Mouse (Mus musculus) spleen, adult 2 months (tissue): ENCODE results near the gene Aqp7. TPM values are rescaled to one million over a fixed set of nuclear protein-coding genes. Genes with fewer than 3 reads are reported as not detected.

Experiments used
- DNase-seq, 2 experiments: peaks; one replicate each; pipeline versions ENCODE4 v3.0.0 to v3.0.0-alpha.2; 2012 to 2021; ENCODE audit warnings: low spot score in 2 of 2, low read depth in 1 of 2
- H3K27ac ChIP-seq: fragments of 200-500 bp; 2 replicates; pipeline ENCODE4 v1.5.1; 2012; ENCODE audit warnings: low read length, inconsistent platforms; ENCODE audit not compliant: insufficient read depth
- H3K27me3 ChIP-seq: fragments of 200-500 bp; 2 replicates; pipeline ENCODE4 v1.6.1; 2012; ENCODE audit warnings: mild to moderate bottlenecking, moderate library complexity, low read length, inconsistent platforms; ENCODE audit not compliant: control insufficient read depth, insufficient read depth
- H3K36me3 ChIP-seq: fragments of 200-500 bp; 2 replicates; pipeline ENCODE4 v1.6.1; 2012; ENCODE audit warnings: mild to moderate bottlenecking, low read length, inconsistent platforms; ENCODE audit not compliant: control insufficient read depth, insufficient read depth
- H3K4me1 ChIP-seq: fragments of 200-500 bp; 2 replicates; pipeline ENCODE4 v1.6.1; 2011; ENCODE audit warnings: inconsistent platforms; ENCODE audit not compliant: control insufficient read depth, insufficient read depth, insufficient read length
- H3K4me3 ChIP-seq: fragments of 200-500 bp; 2 replicates; pipeline ENCODE4 v1.5.1; 2011; ENCODE audit warnings: mild to moderate bottlenecking, inconsistent platforms; ENCODE audit not compliant: insufficient read depth, insufficient read length; ENCODE audit errors: extremely low read depth
- CTCF ChIP-seq: fragments of 200-500 bp; IDR thresholded peaks from 2 replicates; pipeline ENCODE4 v1.5.1; 2011; ENCODE audit warnings: mild to moderate bottlenecking, inconsistent platforms; ENCODE audit not compliant: insufficient read depth, insufficient read length, insufficient replicate concordance; ENCODE audit errors: extremely low read depth
- POLR2A ChIP-seq: fragments of 200-500 bp; IDR thresholded peaks from 2 replicates; pipeline ENCODE4 v1.6.1; 2011; ENCODE audit warnings: low read depth, low read length, inconsistent platforms
- WGBS: fragments of 180-500 bp; shearing (Covaris S2); methylation state at CpG from one replicate; pipeline ENCODE4 v1.1.7; 2018; 5-methylcytosine and 5-hydroxymethylcytosine counted together
- polyA plus RNA-seq: library from polyadenylated mRNA; depleted of rRNA; stranded (reverse); fragments of >200 nt; gene quantifications from 2 replicates; pipeline ENCODE4 v1.2.3, GENCODE M21; 2012; rRNA removed

The Aqp7 gene
- polyA plus RNA-seq, 1 experiment, result 0.07 TPM

- no peaks in the 10 kb centered on the region for H3K27me3 ChIP-seq
- H3K27ac ChIP-seq, result no peak overlapping the region
- no peak for DNase-seq
- H3K4me3 ChIP-seq, result no peak overlapping the region
- 79% methylated on average over 3 of the region's 3 CpGs for WGBS
- peaks cover 38% of the 10 kb centered on the region for H3K36me3 ChIP-seq
- no peak for TF ChIP-seq CTCF
- no peaks in the 10 kb centered on the region for H3K4me1 ChIP-seq
These were observed 34.6 kb downstream of the Aqp7 start for GRCm38 (mm10) chr4:41013351-41013750.

DNA sequence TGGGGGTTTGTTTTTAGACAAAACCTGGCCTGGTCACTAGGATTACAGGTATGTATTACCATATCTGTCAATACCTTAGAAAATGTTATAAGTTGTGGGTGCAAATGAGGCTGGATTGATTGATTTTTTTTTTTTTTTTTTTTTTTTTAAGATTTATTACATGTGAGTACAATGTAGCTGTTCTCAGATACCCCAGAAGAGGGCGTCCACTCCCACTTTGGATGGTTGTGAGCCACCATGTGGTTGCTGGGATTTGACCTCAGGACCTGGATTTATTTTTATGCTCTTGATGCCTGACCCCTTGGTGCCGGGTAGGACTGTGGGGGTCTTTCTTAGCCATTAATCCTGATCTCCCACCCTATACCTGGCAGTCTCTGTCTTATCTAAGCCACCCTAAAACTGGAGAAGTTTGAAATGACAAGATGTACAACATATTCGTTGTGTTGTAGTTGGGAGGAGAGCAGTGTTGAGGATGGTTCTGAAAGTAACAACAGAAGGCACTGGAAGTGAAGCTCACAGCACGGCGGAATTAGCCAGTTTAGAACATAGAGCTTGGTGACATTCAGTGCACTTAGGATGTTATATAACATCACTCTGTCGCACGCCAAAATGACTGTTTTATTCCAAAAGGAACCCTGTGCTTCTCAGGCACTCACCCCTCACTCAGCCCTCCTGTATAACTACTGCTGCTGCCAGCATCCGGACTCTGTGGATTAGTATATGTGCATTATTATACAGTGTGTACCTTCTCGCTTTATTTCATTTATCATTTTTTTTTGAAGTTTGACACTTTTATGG, 46.9 kb downstream of the Aqp7 start:
- no peak overlapping the region for H3K27ac ChIP-seq
- no peak for TF ChIP-seq POLR2A
- H3K27me3 ChIP-seq, result no peaks in the 10 kb centered on the region
- peaks cover 54% of the 10 kb centered on the region for H3K36me3 ChIP-seq
- no peak for DNase-seq
- H3K4me3 ChIP-seq, result no peak overlapping the region
- 93% methylated on average over 9 of the region's 9 CpGs for WGBS
- H3K4me1 ChIP-seq, result no peaks in the 10 kb centered on the region

GRCm38 (mm10) chr4:41000271-41000670, 47.7 kb downstream of the Aqp7 start:
- no peaks in the 10 kb centered on the region for H3K27me3 ChIP-seq
- TF ChIP-seq CTCF (no peak), POLR2A (no peak)
- DNase-seq, result no peak
- peaks cover 58% of the 10 kb centered on the region for H3K36me3 ChIP-seq
- no peak overlapping the region for H3K27ac ChIP-seq
- H3K4me3 ChIP-seq, result no peak overlapping the region
- 77% methylated on average over 1 of the region's 1 CpGs for WGBS
- H3K4me1 ChIP-seq, result no peaks in the 10 kb centered on the region

GRCm38 (mm10) chr4:40997916-40998315, 50.0 kb downstream of the Aqp7 start:
- TF ChIP-seq CTCF, result no peak
- TF ChIP-seq POLR2A, result no peak
- no peak for DNase-seq
- peaks cover 55% of the 10 kb centered on the region for H3K36me3 ChIP-seq

DNA sequence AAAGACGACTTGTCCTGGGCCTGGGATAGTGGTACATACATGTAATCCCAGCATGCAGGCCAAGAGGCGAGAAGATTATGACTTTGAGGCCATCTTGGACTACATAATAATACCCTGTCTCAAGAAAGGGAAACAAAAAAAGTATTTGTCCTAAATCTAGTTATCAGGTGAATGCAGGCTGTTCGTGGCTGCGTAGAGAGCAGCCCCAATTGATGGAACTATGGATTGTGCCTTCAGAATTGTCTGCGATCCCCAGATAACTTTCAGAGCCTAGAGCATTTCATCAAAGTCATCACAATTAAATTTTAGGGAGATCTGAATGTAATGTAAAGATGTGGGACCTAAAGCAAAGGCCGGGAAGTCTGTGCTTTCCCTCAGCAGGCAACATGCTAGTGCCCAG, 51.6 kb downstream of the Aqp7 start:
- Histone ChIP-seq H3K27ac (no peak overlapping the region), H3K4me1 (no peaks in the 10 kb centered on the region), H3K36me3 (peaks cover 58% of the 10 kb centered on the region), H3K4me3 (no peak overlapping the region), H3K27me3 (no peaks in the 10 kb centered on the region)
- DNase-seq, result no peak
- TF ChIP-seq POLR2A (no peak), CTCF (no peak)
- WGBS, result 93% methylated on average over 6 of the region's 6 CpGs

More at GRCm38 (mm10) chr4:40997916-40998315, 50.0 kb downstream of the Aqp7 start:
- Histone ChIP-seq H3K4me1 (no peaks in the 10 kb centered on the region), H3K27ac (no peak overlapping the region), H3K4me3 (no peak overlapping the region), H3K27me3 (no peaks in the 10 kb centered on the region)
- 85% methylated on average over 4 of the region's 4 CpGs for WGBS

DNA sequence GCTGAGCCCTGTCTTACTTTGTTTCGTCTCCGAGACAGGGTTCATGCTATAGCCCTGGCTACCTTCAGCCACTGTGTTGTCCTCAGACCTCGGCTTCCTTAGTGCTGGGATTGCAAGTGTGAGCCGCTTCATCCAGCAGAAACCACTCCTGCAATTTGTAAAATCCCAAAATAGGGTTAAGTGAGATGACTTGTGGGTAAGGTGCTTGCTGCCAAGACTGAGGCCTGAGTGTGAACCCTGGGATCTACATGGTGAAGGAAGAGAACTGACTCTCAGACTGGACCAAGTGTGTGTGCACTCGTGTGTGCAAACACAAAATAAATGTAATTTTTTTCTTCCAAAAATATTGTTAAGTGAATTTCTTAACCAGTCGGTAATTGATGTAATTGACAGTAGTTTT, 58.3 kb downstream of the Aqp7 start:
- Histone ChIP-seq H3K27me3 (no peaks in the 10 kb centered on the region), H3K36me3 (peaks cover 49% of the 10 kb centered on the region), H3K4me1 (no peaks in the 10 kb centered on the region), H3K27ac (no peak overlapping the region), H3K4me3 (no peak overlapping the region)
- WGBS, result 93% methylated on average over 6 of the region's 6 CpGs
- no peak for DNase-seq
- TF ChIP-seq POLR2A (no peak), CTCF (no peak)

- Histone ChIP-seq H3K27ac (no peak overlapping the region), H3K4me3 (no peak overlapping the region), H3K27me3 (no peaks in the 10 kb centered on the region), H3K36me3 (peaks cover 23% of the 10 kb centered on the region), H3K4me1 (no peaks in the 10 kb centered on the region)
- whole genome bisulfite sequencing, result 87% methylated on average over 1 of the region's 1 CpGs
- no peak for DNase-seq
- no peak for TF ChIP-seq CTCF
- TF ChIP-seq POLR2A, result no peak
These were observed 64.3 kb downstream of the Aqp7 start for GRCm38 (mm10) chr4:40983686-40984085.

Other genes with a start within 250 kb of the Aqp7 start
- gene B4galt1, start 194.1 kb downstream of the Aqp7 start, polyA plus RNA-seq, result 24.6 and 37.4 TPM in 2 replicates
- not detected in 2 replicates for gene Spink4, start 128.1 kb downstream of the Aqp7 start, polyA plus RNA-seq
- 43.8 and 76.3 TPM in 2 replicates for gene Bag1, start 99.8 kb downstream of the Aqp7 start, polyA plus RNA-seq
- 5.8 and 6.2 TPM in 2 replicates for gene Chmp5, start 99.7 kb downstream of the Aqp7 start, polyA plus RNA-seq
- 23.4 and 27.5 TPM in 2 replicates for gene Nfx1, start 77.2 kb downstream of the Aqp7 start, polyA plus RNA-seq
- gene Aqp3, start 50.0 kb upstream of the Aqp7 start, polyA plus RNA-seq, result 3.4 and 4.7 TPM in 2 replicates
- gene Nol6, start 76.3 kb upstream of the Aqp7 start, polyA plus RNA-seq, result 30.4 and 38.3 TPM in 2 replicates
- gene Ube2r2, start 87.6 kb upstream of the Aqp7 start, polyA plus RNA-seq, result 28.5 and 30.3 TPM in 2 replicates
- gene Ubap2, start 227.0 kb upstream of the Aqp7 start, polyA plus RNA-seq, result 67.6 and 91.4 TPM in 2 replicates